Mouse (Mus musculus): ENCODE data around the gene Cldn12.
A peak's percentile ranks its signal among the peaks of the same experiment; 100 is the strongest.

Gene Cldn12

DNA sequence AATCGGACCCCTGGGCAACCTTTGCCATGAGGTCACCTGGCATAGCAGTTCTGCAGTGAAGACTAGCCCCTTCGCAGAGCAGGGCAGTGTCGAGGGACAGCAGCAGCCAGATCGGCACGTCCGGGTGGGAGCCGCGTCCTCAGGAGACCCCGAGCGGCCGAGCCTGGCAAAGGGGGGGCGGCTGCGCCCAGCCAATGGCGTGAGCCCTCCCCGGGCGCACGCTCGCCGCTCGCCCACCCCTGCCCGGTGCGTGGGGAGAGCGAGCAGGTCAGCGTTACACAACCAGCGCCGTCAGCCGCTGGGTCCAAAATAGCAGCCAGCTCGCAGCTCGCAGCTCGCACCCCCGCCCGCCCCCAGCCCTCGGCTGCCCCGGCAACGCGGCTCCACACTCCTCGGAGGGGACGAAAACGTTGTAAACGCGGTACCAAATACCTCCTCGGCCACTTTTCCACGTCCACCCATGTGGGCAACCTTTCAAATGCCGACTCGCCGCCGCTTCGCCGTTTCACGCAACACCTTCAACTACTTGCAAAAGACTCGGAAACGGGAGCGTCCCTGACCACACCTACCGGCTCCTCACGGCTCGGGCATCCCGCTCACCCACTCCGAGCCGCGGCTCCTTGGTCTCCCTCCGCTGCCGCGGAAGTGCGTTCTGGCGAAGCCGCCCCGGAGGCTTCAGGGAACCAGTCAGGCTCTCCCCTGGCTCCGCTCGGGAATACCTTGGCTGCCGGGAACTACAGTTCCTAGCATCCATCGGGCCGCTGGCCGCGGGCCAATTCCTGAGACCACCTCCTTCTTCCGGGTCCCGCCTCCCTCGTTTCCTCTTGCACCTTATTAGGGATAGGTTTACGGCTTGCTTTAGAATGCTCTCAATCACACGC is at the start of gene Cldn12:
Cldn12 (minus strand) TSS at position 763 of the 881 bp plus-strand sequence.
- no peaks in the 10 kb centered on the region for H3K36me3 ChIP-seq (ENCODE audit: control insufficient read depth, insufficient read depth, low read length, poor library complexity, severe bottlenecking)
- peak; percentile 46 for DNase-seq (ENCODE audit: low read depth, low spot score)
- H3K27me3 ChIP-seq (ENCODE audit: control insufficient read depth, insufficient read depth, low read length, poor library complexity, severe bottlenecking) = no peaks in the 10 kb centered on the region; the same call in 1 of the 2 replicates

DNA sequence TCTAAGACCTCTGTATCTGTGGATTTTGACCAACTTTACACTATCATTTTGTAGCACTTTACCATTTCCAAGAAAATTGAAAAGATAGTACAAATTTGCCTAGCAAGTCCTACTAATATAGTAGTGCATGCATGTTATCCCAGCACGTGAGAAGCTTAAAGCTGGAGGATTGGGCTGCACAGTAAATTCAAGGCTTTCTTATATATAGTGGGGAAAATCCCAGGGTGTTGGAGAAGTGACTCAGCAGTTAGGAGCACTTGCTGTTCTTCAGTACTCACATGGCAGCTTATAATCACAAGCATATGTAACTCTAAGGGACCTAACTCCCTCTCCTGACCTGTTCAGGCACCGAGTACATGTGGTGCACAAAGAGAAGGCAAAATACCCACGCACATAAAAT is 47.7 kb upstream of the Cldn12 start:
- DNase-seq (ENCODE audit: low read depth, low spot score) = no peak
- Histone ChIP-seq H3K27me3 (ENCODE audit: control insufficient read depth, insufficient read depth, low read length, poor library complexity, severe bottlenecking) (no peaks in the 10 kb centered on the region), H3K36me3 (ENCODE audit: control insufficient read depth, insufficient read depth, low read length, poor library complexity, severe bottlenecking) (no peaks in the 10 kb centered on the region)

DNA sequence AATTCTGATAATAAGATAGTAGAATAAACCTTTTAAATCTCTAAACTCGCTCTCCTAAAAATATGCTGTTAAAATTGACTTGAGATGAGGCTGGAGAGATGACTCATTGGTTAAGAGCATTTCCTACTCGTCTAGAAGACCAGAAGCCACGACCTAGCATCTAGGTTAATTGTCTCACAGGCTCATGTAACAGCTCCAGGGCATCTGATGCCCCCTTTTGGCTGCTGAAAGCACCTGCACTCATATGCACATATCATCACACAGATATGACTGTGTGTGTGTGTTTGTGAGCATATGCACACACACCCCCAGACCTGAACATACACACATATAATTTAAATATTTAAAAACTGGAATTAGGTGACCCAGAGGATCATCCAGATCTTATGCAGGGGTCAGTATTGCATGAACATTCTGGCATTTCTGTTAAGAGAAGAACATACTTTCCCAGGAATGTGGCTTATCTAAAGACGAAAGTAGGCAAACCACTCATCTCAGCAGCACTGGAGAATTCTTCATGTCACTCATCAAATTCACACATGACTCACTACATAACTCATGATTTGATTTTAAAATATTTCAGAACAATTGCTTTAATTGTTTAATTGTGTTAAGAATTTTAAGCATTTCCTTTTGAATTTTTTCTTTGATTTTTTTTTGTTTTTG is 46.4 kb upstream of the Cldn12 start:
- peak; percentile 19 for DNase-seq (ENCODE audit: low read depth, low spot score)
- Histone ChIP-seq H3K27me3 (ENCODE audit: control insufficient read depth, insufficient read depth, low read length, poor library complexity, severe bottlenecking) (no peaks in the 10 kb centered on the region), H3K36me3 (ENCODE audit: control insufficient read depth, insufficient read depth, low read length, poor library complexity, severe bottlenecking) (no peaks in the 10 kb centered on the region)

DNA sequence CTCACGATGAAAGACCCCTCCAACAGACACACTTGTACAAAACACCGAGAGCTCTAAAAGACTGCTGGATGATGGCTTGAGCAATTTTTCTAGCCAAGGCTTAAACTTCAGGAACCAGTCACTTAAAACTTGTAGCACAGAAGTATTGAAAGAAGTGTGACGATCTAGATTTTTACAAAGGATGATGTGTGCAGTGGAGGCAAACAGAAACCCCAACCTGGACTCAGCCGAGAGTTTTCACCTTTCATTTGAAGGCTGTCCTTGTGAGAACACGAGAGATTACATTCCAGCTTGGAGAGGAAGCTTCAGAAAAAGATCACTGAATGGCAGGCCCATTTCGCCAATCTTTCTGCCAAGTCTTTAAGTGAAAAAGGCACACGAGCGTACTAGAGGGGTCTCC is 45.0 kb upstream of the Cldn12 start:
- H3K36me3 ChIP-seq (ENCODE audit: control insufficient read depth, insufficient read depth, low read length, poor library complexity, severe bottlenecking) = no peaks in the 10 kb centered on the region
- DNase-seq (ENCODE audit: low read depth, low spot score) = no peak
- no peaks in the 10 kb centered on the region for H3K27me3 ChIP-seq (ENCODE audit: control insufficient read depth, insufficient read depth, low read length, poor library complexity, severe bottlenecking)

DNA sequence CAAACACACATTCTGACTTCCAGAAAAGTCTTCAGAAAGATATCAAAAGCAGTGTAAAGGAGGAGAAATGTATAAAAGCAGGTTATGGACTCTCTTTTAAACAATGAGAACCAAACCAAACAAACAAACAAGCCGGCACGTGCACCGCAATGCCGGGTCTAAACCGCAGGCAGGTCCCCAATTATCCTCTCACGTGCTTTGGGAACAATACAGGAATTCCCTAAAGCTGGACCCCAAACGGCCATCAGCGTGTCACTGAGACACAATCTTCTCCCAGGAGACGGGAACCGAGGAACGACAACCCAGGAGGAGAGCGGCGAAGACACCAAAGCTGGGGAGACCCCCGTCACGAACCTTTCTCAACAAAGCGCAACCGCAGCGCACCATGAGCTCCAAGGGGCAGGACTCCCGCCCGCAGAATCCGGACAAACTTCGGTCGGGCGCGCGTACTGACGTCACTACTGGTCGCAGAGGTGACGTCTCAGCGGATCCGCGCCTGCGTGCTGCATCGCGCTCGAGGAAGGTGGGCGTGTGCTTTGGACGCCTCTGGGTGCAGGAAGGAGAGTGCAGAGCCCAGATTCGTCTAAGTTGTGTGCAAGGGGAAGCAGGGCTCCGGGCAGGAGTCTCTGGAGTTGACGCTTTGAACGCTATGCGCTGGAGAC is 44.5 kb upstream of the Cldn12 start, which contains the start of gene Gtpbp10:
Gtpbp10 (minus strand) TSS at position 460 of the 662 bp plus-strand sequence.
- peak; percentile 92 for DNase-seq (ENCODE audit: low read depth, low spot score)
- no peaks in the 10 kb centered on the region for H3K27me3 ChIP-seq (ENCODE audit: control insufficient read depth, insufficient read depth, low read length, poor library complexity, severe bottlenecking)
- H3K36me3 ChIP-seq (ENCODE audit: control insufficient read depth, insufficient read depth, low read length, poor library complexity, severe bottlenecking) = no peaks in the 10 kb centered on the region

DNA sequence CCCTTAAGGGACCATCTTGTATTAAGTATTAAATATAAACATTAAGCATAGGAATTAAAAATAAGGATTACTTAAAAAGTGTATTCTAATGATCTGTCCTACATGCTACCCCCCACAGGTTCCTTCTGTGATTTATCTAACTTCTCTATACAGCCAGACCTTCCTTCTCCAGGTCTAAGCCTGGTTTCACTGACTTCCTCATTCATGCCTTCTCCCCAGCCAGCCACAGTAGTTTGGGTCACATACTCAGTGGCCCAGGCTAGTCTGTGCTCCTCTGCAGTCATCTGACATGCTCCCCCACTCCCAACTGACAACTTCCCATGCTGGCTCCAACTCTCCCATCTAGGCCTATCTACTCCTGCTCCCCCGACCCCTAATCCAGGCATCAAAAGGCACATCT is 36.4 kb upstream of the Cldn12 start:
- no peak for DNase-seq (ENCODE audit: low read depth, low spot score)
- Histone ChIP-seq H3K36me3 (ENCODE audit: control insufficient read depth, insufficient read depth, low read length, poor library complexity, severe bottlenecking) (no peaks in the 10 kb centered on the region), H3K27me3 (ENCODE audit: control insufficient read depth, insufficient read depth, low read length, poor library complexity, severe bottlenecking) (no peaks in the 10 kb centered on the region; the same call in 1 of the 2 replicates)

DNA sequence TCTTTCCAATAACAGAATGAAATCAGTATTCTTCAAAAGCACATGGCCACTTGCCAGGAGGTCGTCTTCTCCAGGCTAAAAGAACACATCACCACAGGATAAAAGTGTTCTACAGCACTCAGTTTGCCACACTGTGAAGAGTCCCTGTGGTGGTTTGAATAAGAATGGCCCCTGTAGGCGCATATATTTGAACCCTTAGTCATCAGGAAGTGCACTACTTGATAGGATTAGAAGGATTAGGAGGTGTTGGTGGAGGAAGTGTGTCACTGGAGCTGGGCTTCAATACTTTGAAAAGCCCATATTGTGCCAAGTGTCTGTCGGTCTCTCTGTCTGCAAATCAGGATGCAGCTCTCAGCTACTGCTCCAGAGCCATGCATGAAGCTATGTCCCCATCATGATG is 25.6 kb upstream of the Cldn12 start:
- no peaks in the 10 kb centered on the region for H3K27me3 ChIP-seq (ENCODE audit: control insufficient read depth, insufficient read depth, low read length, poor library complexity, severe bottlenecking)
- peaks cover 4% of the 10 kb centered on the region; the same call in 1 of the 2 replicates for H3K36me3 ChIP-seq (ENCODE audit: control insufficient read depth, insufficient read depth, low read length, poor library complexity, severe bottlenecking)
- DNase-seq (ENCODE audit: low read depth, low spot score) = no peak

DNA sequence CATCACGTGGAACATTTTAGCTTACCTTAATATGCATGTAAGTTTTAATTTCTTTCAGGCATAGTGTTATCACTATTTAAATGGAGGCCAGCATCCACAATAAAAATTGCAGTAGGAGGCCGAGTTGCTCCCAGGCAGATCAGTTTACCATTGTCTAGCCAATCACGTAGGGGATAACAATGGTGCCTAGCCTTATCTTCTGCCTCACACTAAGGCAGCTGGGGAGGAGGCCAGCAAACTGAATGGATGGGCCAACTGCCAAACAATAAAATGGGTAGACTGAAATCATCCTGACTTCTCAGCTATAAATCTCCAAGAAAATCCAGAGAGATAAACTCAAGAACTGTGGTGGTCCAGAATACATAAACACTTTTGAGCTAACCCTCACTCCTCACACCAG is 25.0 kb upstream of the Cldn12 start:
- DNase-seq (ENCODE audit: low read depth, low spot score) = no peak
- H3K36me3 ChIP-seq (ENCODE audit: control insufficient read depth, insufficient read depth, low read length, poor library complexity, severe bottlenecking) = peaks cover 4% of the 10 kb centered on the region; the same call in 1 of the 2 replicates
- H3K27me3 ChIP-seq (ENCODE audit: control insufficient read depth, insufficient read depth, low read length, poor library complexity, severe bottlenecking) = no peaks in the 10 kb centered on the region

DNA sequence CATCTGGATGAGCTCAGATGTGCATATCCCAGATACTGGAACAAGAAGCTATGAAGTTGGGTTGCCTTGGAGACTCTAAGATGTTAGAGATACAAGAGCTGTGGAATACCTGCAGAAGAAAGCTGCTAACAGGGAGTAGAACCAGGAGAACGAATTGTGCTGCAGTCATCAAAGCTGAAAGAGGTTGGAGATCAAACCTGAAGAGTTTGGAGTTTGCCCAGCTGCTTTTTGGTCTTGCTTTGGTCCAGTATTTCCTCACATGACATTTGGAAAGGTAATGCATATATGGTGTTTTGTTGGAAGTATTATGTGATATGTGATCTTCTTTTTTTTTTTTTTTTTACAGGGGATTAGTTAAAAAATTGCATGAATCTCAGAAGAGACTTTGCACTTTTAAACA is 21.4 kb upstream of the Cldn12 start:
- no peak for DNase-seq (ENCODE audit: low read depth, low spot score)
- Histone ChIP-seq H3K36me3 (ENCODE audit: control insufficient read depth, insufficient read depth, low read length, poor library complexity, severe bottlenecking) (0 out of 2 replicates have a peak, but pooled peaks cover 2% of the 10 kb centered on the region), H3K27me3 (ENCODE audit: control insufficient read depth, insufficient read depth, low read length, poor library complexity, severe bottlenecking) (no peaks in the 10 kb centered on the region)

DNA sequence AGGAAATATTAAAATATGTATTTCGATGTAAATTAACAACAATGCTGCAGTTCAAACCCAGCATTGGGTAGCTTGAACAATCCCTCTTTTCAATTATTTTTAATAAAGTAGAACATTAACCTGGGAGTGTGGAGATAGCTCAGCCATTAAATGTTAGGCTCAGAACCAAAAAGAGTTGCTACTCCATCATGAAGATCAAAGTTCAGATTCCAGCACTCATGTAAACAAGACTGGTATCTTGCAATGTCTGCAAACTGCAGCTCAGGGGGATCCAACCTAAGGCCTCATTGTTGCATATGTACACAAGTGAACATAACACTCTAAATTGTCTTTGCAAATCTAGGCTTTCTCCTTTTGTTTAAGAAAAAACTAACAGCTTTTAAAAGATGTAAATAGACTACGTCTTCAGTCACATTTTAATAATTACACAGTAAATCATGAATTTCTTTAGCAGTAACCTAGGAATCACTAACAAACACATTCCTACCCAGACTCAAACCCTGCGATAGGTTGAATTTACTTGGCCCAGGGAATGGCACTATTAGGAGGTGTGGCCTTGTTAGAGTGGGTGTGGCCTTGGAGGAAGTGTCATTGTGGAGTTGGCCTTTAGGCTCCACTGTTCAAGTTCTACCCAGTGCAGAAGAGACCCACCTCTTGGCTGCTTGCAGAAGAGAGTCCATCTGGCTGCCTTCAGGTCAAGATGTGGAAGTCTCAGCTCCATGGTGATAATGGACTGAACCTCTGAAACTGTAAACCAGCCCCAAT is 19.1 kb upstream of the Cldn12 start:
- H3K36me3 ChIP-seq (ENCODE audit: control insufficient read depth, insufficient read depth, low read length, poor library complexity, severe bottlenecking) = no peaks in the 10 kb centered on the region
- DNase-seq (ENCODE audit: low read depth, low spot score) = no peak
- H3K27me3 ChIP-seq (ENCODE audit: control insufficient read depth, insufficient read depth, low read length, poor library complexity, severe bottlenecking) = no peaks in the 10 kb centered on the region

DNA sequence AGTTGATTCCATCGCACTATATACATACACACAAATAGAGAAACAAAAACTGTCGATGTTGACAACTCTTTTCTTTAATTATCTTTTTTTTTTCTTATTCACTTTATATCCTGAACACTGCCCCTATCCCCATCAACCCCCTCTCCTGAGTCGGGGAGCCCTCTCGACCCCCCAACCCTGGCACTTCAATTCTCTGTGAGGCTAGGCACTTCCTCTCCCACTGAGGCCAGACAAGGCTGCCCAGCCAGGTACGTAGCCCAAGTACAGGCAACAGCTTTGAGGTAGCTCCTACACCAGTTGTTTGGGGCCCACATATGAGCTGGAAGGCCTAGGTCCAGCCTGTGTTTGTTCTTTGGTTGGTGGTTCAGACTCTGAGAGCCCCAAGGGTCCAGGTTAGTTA is 653 bp upstream of the Cldn12 start:
- no peak for DNase-seq (ENCODE audit: low read depth, low spot score)
- H3K36me3 ChIP-seq (ENCODE audit: control insufficient read depth, insufficient read depth, low read length, poor library complexity, severe bottlenecking) = no peaks in the 10 kb centered on the region
- H3K27me3 ChIP-seq (ENCODE audit: control insufficient read depth, insufficient read depth, low read length, poor library complexity, severe bottlenecking) = no peaks in the 10 kb centered on the region; the same call in 1 of the 2 replicates

DNA sequence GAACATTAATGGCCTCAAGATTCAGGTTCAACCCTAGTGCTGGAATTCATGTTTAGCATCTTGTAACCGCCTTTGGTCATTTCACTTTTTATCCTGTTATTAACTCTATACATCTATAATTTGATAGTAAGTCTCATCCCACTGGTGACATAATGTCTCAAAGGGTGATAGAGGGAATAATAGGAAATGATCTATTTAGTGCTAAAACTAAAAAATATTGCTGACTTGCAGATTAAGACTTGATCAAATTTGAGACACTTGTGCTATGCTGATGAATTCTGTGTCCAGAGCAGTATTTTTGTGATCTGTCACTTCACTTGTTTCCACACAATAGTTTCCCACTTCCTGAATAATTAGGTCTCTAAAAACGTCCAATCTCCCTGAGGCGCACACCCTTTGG is 3.4 kb downstream of the Cldn12 start:
- no peaks in the 10 kb centered on the region for H3K27me3 ChIP-seq (ENCODE audit: control insufficient read depth, insufficient read depth, low read length, poor library complexity, severe bottlenecking)
- H3K36me3 ChIP-seq (ENCODE audit: control insufficient read depth, insufficient read depth, low read length, poor library complexity, severe bottlenecking) = no peaks in the 10 kb centered on the region
- no peak for DNase-seq (ENCODE audit: low read depth, low spot score)

DNA sequence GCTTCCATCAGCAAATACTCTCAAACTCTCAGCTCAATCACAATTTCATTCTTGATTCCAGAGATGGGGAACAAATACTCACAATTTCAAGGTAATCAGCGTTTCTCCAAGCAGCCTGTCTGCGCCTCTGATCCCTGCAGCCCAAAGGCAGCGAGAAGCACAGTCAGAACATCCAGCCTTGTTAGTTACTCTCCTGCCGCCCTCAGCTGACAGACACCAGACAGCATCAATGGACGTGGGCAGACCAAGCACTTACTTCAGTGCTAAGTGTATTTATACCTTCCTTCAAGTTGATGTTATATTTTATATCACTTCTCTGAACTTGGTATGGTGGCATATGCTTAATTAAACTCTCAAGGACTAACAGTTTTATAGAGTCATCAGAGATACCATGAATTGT is 3.8 kb downstream of the Cldn12 start:
- H3K27me3 ChIP-seq (ENCODE audit: control insufficient read depth, insufficient read depth, low read length, poor library complexity, severe bottlenecking) = no peaks in the 10 kb centered on the region
- no peaks in the 10 kb centered on the region for H3K36me3 ChIP-seq (ENCODE audit: control insufficient read depth, insufficient read depth, low read length, poor library complexity, severe bottlenecking)
- DNase-seq (ENCODE audit: low read depth, low spot score) = no peak

DNA sequence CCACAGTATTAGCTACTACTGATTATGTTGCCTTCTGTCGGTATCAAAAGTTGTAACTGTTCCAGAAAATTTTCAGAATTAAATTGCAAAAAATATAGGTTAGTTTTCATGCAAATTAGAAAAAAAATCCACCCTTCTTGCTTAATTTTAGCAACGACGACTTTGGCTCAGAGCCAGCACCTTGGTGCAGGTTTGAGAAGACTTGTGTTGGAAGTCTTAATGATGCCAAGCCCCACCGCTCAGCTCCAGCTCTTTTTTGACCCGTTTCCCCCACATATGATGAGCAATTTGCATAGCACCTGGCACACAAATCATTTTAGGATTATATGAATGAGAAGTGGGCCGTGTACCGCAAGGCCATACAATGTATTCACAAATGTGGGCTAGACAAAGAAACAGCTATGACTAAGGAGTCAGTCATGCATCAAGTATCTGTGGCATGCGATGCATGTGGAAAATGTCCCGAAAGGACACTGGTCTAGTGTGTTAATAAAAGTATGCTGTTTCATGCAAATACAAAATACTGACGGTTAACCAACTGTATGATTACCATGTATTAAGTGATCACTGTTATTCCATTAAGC is 4.4 kb downstream of the Cldn12 start:
- DNase-seq (ENCODE audit: low read depth, low spot score) = no peak
- Histone ChIP-seq H3K36me3 (ENCODE audit: control insufficient read depth, insufficient read depth, low read length, poor library complexity, severe bottlenecking) (no peaks in the 10 kb centered on the region), H3K27me3 (ENCODE audit: control insufficient read depth, insufficient read depth, low read length, poor library complexity, severe bottlenecking) (no peaks in the 10 kb centered on the region)

Data from splenic B cell, adult 2 months (primary cell).